Mouse (Mus musculus): ENCODE results near the gene Frk. TPM values are rescaled to one million over a fixed set of nuclear protein-coding genes. Genes with fewer than 3 reads are reported as not detected.
"Not testable (repeated sequence)": the region's sequence is repeated elsewhere in the genome, so short reads cannot be mapped to it uniquely, and the experiment has no call there.

The Frk gene
- total RNA-seq, 2 experiments from 2014 or later = 0.24 to 0.55 TPM

GRCm38 (mm10) chr10:34615474-34615873 lies 132.3 kb downstream of the Frk start:
- DNase-seq (ENCODE audit: low spot score in 2 of 2) = no peak

DNA sequence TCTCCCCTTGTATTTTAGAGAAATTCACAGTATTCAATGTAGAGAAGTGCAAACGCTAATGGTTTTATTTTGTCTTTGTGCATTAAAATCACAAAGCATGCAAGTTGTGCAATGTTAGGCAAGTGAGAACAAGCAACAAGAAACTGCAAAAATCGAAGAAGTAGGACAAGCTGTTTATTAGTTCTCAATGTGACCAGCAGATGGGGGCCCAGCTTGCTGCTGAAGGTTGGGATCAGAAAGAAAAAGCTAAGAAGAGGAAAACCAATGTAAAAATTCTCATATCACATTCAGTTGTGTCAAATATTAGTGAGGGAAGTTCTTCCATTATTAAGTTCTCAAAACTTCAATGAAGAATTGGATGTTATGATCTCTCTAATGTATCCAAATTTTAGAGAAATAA lies 134.0 kb downstream of the Frk start:
- DNase-seq (ENCODE audit: low spot score in 2 of 2) = peak in 1 of 2 experiments; percentile 27

GRCm38 (mm10) chr10:34618490-34618889 lies 135.3 kb downstream of the Frk start:
- DNase-seq (ENCODE audit: low spot score in 2 of 2) = no peak

- not testable (repeated sequence) for DNase-seq (ENCODE audit: low spot score in 2 of 2)
Measured at GRCm38 (mm10) chr10:34620540-34620939, 137.3 kb downstream of the Frk start.

GRCm38 (mm10) chr10:34638245-34638644 lies 155.0 kb downstream of the Frk start:
- DNase-seq (ENCODE audit: low spot score in 2 of 2) = no peak

Other genes starting within 250 kb of the Frk start
- 100 to 1,000 TPM; 115 to 116 TPM for gene Tspyl1, start 201.2 kb upstream of the Frk start, total RNA-seq (2021)
- 100 to 1,000 TPM; 312 to 332 TPM for gene Tspyl4, start 186.0 kb upstream of the Frk start, total RNA-seq (2021)
- gene Col10a1, start 93.4 kb upstream of the Frk start, total RNA-seq (2021) = under 1 TPM in 1 of 2 experiments, not detected in 1; 0.30 TPM
- gene Nt5dc1, start 64.8 kb upstream of the Frk start, total RNA-seq (2021) = 1 to 10 TPM; 2.6 to 3.0 TPM